Mouse (Mus musculus): ENCODE results near the gene Tex22. TPM values are rescaled to one million over a fixed set of nuclear protein-coding genes. Genes with fewer than 3 reads are reported as not detected.

Tex22 gene
- total and polyA plus RNA-seq, 3 experiments = 0.21 to 0.27 TPM; not detected in 1

DNA sequence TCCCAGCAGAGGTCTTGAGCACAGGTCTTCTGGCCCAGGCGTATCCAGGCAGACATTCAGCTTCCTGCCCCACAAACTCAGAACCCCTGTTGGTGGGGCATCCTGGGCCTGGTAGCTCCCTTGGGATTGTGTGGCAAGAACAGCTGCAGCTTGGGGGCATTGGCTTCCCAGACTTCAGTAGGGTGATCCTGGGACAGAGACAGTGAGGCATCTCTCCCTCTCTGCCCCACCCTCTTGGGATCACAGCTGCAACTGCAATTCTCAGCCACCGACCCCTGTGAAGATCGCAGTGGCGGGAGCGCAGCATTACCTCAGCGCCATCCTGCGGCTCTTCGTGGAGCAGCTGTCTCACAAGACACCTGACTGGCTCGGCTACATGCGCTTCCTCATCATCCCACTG, 12.1 kb upstream of the Tex22 start:
- no peak for DNase-seq
- no peaks in the 10 kb centered on the region for H3K79me2 ChIP-seq (replicated peaks; ENCODE audit: control insufficient read depth, insufficient read depth, low read length)
- TF ChIP-seq POLR2A (IDR thresholded peaks at IDR 0.05; ENCODE audit: insufficient read depth, low read depth, low read length) (no peak), CTCF (IDR thresholded peaks at IDR 0.05) (no peak), EP300 (IDR thresholded peaks at IDR 0.05; ENCODE audit: insufficient read depth, low read depth, low read length) (no peak)
- intact Hi-C loops (cut with DNase I) = no loop called here
- WGBS = 86% methylated on average over 10 of the region's 10 CpGs
- H3K9ac ChIP-seq (ENCODE audit: low read depth, low read length) = no peak overlapping the region
- H3K4me1 ChIP-seq (ENCODE audit: control insufficient read depth, insufficient read depth, low read length) = no peaks in the 10 kb centered on the region
- H3K27me3 ChIP-seq (ENCODE audit: control insufficient read depth, insufficient read depth, low read length) = no peaks in the 10 kb centered on the region
- no peak overlapping the region for H3K27ac ChIP-seq
- H3K4me3 ChIP-seq = no peak overlapping the region
- H3K36me3 ChIP-seq (ENCODE audit: control insufficient read depth, insufficient read depth, low read length) = no peaks in the 10 kb centered on the region

DNA sequence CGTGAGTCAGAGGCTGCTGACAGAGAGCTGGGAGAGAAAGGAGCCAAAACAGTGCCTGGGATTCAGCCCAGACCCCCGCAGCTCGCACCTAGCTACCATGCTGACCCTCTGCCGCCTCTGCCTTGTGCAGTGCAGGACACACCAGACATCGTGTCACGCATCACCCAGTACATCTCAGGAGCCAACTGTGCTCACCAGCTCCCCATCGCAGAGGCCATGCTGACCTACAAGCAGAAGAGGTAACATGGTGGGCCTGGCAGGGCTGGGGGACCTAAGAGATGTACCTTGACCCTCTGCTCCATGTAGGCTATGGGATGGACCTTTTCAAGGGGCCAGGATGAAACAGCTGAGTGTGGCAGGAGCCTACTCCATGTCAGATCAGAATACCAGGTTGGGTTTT, 10.6 kb upstream of the Tex22 start:
- intact Hi-C loops (cut with DNase I) = no loop called here
- H3K36me3 ChIP-seq (ENCODE audit: control insufficient read depth, insufficient read depth, low read length) = no peaks in the 10 kb centered on the region
- no peak overlapping the region for H3K9ac ChIP-seq (ENCODE audit: low read depth, low read length)
- no peak for DNase-seq
- H3K79me2 ChIP-seq (replicated peaks; ENCODE audit: control insufficient read depth, insufficient read depth, low read length) = no peaks in the 10 kb centered on the region
- no peaks in the 10 kb centered on the region for H3K4me1 ChIP-seq (ENCODE audit: control insufficient read depth, insufficient read depth, low read length)
- no peaks in the 10 kb centered on the region for H3K27me3 ChIP-seq (ENCODE audit: control insufficient read depth, insufficient read depth, low read length)
- TF ChIP-seq POLR2A (IDR thresholded peaks at IDR 0.05; ENCODE audit: insufficient read depth, low read depth, low read length) = no peak
- WGBS = 95% methylated on average over 7 of the region's 7 CpGs
- H3K4me3 ChIP-seq = no peak overlapping the region
- no peak overlapping the region for H3K27ac ChIP-seq

DNA sequence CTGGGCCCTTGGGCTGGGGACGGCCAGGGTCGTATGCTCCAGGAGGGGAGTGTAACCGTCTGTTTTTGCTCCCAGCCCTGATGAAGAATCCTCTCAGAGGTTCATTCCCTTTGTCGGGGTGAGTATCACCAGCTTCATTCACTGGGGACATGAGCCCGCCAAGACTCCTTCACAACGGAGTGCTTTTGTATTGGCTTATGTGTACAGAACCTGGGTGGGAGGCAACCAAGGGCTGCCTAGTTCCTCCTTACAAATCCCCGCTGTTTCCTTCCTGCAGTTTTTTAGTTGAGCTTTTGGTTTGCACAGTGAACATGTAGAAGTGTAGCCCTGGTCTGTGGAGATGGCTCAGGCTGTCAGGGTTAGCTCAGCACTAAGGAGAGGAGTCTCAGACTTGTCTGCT, 6.3 kb upstream of the Tex22 start:
- 81% methylated on average over 7 of the region's 7 CpGs for WGBS
- no peak overlapping the region for H3K9ac ChIP-seq (ENCODE audit: low read depth, low read length)
- no peaks in the 10 kb centered on the region for H3K27me3 ChIP-seq (ENCODE audit: control insufficient read depth, insufficient read depth, low read length)
- no peak overlapping the region for H3K4me3 ChIP-seq
- TF ChIP-seq CTCF (IDR thresholded peaks at IDR 0.05) = no peak
- no peak for TF ChIP-seq EP300 (IDR thresholded peaks at IDR 0.05; ENCODE audit: insufficient read depth, low read depth, low read length)
- no peak for TF ChIP-seq POLR2A (IDR thresholded peaks at IDR 0.05; ENCODE audit: insufficient read depth, low read depth, low read length)
- no peaks in the 10 kb centered on the region for H3K4me1 ChIP-seq (ENCODE audit: control insufficient read depth, insufficient read depth, low read length)
- intact Hi-C loops (cut with DNase I) = no loop called here
- H3K36me3 ChIP-seq (ENCODE audit: control insufficient read depth, insufficient read depth, low read length) = no peaks in the 10 kb centered on the region
- DNase-seq = no peak
- H3K27ac ChIP-seq = no peak overlapping the region
- no peaks in the 10 kb centered on the region for H3K79me2 ChIP-seq (replicated peaks; ENCODE audit: control insufficient read depth, insufficient read depth, low read length)

DNA sequence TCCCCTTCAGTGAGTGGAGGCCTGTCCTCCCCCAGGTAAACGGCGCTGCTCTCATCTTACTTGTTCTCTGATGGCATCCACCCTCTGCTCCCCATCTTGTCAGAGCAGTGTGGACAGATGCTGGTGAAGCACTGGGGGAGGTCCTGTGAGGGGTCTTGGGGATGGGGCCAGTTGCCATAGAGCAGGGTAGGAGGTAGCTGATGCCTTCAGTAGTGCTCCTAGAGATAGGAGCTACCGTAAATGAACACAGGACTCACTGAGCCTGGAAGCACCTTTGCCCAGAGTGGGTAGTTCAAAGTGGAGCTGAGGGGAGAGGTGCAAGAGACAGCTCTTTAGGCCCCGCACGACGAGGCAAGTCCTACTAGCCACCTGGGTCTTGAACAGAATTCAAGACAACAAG, 4.9 kb upstream of the Tex22 start:
- DNase-seq = no peak
- WGBS = 94% methylated on average over 6 of the region's 6 CpGs

DNA sequence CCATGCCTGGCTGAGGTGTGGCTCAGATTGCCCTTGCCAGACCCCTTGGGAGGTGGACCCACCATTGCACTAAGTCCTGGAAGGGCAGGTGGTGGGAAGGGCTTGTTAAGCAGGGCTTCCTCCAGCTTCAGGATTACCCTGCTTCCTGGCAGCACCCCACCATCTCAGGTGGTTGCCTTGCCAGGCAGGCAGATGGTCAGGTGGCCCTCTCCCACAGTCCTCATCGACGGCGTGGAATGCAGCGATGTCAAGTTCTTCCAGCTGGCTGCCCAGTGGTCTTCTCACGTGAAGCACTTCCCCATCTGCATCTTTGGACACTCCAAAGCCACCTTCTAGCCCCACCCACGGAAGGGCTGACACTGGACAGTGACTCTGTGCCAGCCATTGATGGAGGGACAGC, 3.0 kb upstream of the Tex22 start:
- H3K27ac ChIP-seq = no peak overlapping the region
- no peaks in the 10 kb centered on the region for H3K4me1 ChIP-seq (ENCODE audit: control insufficient read depth, insufficient read depth, low read length)
- DNase-seq = no peak
- no peak overlapping the region for H3K4me3 ChIP-seq
- TF ChIP-seq POLR2A (IDR thresholded peaks at IDR 0.05; ENCODE audit: insufficient read depth, low read depth, low read length) = no peak
- WGBS = 73% methylated on average over 6 of the region's 6 CpGs
- no peaks in the 10 kb centered on the region for H3K27me3 ChIP-seq (ENCODE audit: control insufficient read depth, insufficient read depth, low read length)
- H3K79me2 ChIP-seq (replicated peaks; ENCODE audit: control insufficient read depth, insufficient read depth, low read length) = no peaks in the 10 kb centered on the region
- H3K9ac ChIP-seq (ENCODE audit: low read depth, low read length) = no peak overlapping the region
- no peaks in the 10 kb centered on the region for H3K36me3 ChIP-seq (ENCODE audit: control insufficient read depth, insufficient read depth, low read length)
- intact Hi-C loops (cut with DNase I) = loop anchor here (10.0 kb wide), 1 partner anchor 197 kb away; no protein-coding TSS in a partner anchor

More for the DNA sequence above, 4.9 kb upstream of the Tex22 start:
- no peaks in the 10 kb centered on the region for H3K27me3 ChIP-seq (ENCODE audit: control insufficient read depth, insufficient read depth, low read length)
- H3K4me3 ChIP-seq = no peak overlapping the region
- no peaks in the 10 kb centered on the region for H3K79me2 ChIP-seq (replicated peaks; ENCODE audit: control insufficient read depth, insufficient read depth, low read length)
- TF ChIP-seq CTCF (IDR thresholded peaks at IDR 0.05) (no peak), POLR2A (IDR thresholded peaks at IDR 0.05; ENCODE audit: insufficient read depth, low read depth, low read length) (no peak), EP300 (IDR thresholded peaks at IDR 0.05; ENCODE audit: insufficient read depth, low read depth, low read length) (no peak)
- H3K36me3 ChIP-seq (ENCODE audit: control insufficient read depth, insufficient read depth, low read length) = no peaks in the 10 kb centered on the region
- intact Hi-C loops (cut with DNase I) = no loop called here
- H3K27ac ChIP-seq = no peak overlapping the region
- no peak overlapping the region for H3K9ac ChIP-seq (ENCODE audit: low read depth, low read length)
- H3K4me1 ChIP-seq (ENCODE audit: control insufficient read depth, insufficient read depth, low read length) = no peaks in the 10 kb centered on the region

DNA sequence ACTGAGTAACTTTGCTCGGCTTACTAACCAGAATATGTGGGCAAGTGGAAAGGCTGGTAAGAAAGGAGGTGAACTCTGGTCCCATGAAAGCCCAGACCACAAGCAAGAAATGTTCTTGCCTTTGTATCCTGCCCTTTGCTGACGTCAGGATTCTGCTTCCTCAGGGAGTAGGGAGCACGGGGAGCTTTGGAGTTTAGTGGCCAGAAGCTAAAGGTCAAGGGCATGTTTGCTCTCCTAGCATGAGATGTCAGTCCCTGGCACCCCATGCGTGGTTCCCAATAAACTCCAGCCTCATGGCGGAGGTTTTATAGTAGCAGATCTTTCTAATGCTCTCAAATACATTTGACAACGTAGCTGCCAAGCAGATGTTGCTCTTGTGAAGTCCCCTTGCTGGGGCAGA, 2.5 kb upstream of the Tex22 start:
- Histone ChIP-seq H3K27me3 (ENCODE audit: control insufficient read depth, insufficient read depth, low read length) (no peaks in the 10 kb centered on the region), H3K4me3 (no peak overlapping the region), H3K36me3 (ENCODE audit: control insufficient read depth, insufficient read depth, low read length) (no peaks in the 10 kb centered on the region), H3K9ac (ENCODE audit: low read depth, low read length) (no peak overlapping the region), H3K27ac (no peak overlapping the region), H3K4me1 (ENCODE audit: control insufficient read depth, insufficient read depth, low read length) (no peaks in the 10 kb centered on the region), H3K79me2 (replicated peaks; ENCODE audit: control insufficient read depth, insufficient read depth, low read length) (no peaks in the 10 kb centered on the region)
- WGBS = 77% methylated on average over 6 of the region's 6 CpGs
- intact Hi-C loops (cut with DNase I) = loop anchor here (10.0 kb wide), 1 partner anchor 197 kb away; no protein-coding TSS in a partner anchor
- DNase-seq = no peak
- TF ChIP-seq POLR2A (IDR thresholded peaks at IDR 0.05; ENCODE audit: insufficient read depth, low read depth, low read length) (no peak), CTCF (IDR thresholded peaks at IDR 0.05) (no peak), EP300 (IDR thresholded peaks at IDR 0.05; ENCODE audit: insufficient read depth, low read depth, low read length) (no peak)

All from heart, adult 2 months (tissue).